Mouse (Mus musculus): ENCODE measurements at regions not wholly inside any gene's neighbourhood (a gene's known extent, or its start where the extent isn't known, plus 50 kb on each side); places are given as distances from the start of the nearest gene placed in this dataset.

DNA sequence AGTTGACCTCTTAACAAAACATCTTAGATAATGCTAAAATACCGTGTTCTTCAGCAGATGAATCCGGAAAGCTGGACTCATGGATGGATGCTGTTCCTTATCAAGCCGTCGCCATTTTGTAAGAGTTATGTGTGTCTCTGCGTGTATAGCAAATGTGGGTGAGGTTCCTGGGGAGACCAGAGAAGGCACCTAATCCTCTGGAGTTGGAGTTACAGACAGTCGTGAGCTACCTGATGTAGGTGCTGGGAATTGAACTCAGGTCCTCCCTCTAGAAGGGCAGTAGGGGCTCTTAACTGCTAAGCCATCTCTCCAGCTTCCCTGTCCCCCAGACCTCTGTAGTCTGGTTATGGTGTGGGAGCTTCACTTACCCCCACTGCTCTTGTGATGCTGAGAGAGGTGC lies 84.4 kb upstream of the Psmd7 start:
- no peaks in the 10 kb centered on the region for H3K27me3 ChIP-seq (ENCODE audit: control insufficient read depth, insufficient read depth, low read length)
- 96% methylated on average over 6 of the region's 6 CpGs for WGBS
- no peak for DNase-seq (ENCODE audit: extremely low read depth, low read depth, low spot score)
- H3K4me1 ChIP-seq (ENCODE audit: control insufficient read depth, insufficient read depth, low read length): no peaks in the 10 kb centered on the region
- H3K27ac ChIP-seq (replicated peaks; ENCODE audit: insufficient read depth, low read depth, low read length): no peak overlapping the region
- no peaks in the 10 kb centered on the region for H3K36me3 ChIP-seq (ENCODE audit: control insufficient read depth, insufficient read depth, low read length)
- H3K9ac ChIP-seq (ENCODE audit: low read depth, low read length): no peak overlapping the region
- H3K79me2 ChIP-seq (ENCODE audit: control insufficient read depth, insufficient read depth, low read length): no peaks in the 10 kb centered on the region
- TF ChIP-seq POLR2A (IDR thresholded peaks at IDR 0.05; ENCODE audit: extremely low read depth, insufficient read depth, low read length) (no peak), CTCF (IDR thresholded peaks at IDR 0.05; ENCODE audit: low read depth, low read length) (no peak)
- no peak overlapping the region for H3K4me3 ChIP-seq (ENCODE audit: insufficient read depth, low read depth, low read length)

DNA sequence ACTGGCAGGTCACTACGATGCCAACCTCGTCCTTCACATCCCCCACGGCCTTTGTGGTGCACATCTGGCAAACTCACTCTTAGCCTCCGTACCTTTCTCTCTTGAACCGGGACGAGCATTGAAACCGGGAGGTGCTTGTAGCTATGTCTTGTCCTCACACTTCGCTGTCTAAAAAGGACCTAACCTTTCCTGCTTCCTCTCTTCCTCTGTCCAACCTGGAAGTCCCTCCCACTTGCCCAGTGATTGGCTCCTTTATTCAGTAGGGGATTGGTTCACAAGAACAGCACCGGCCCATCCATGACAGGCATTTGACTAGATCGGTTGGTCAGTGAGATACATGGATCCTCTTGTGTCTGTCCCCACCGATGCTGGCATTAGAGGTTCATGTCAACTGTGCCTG lies 93.8 kb upstream of the Psmd7 start:
- 93% methylated on average over 11 of the region's 11 CpGs for WGBS
- Histone ChIP-seq H3K9ac (ENCODE audit: low read depth, low read length) (no peak overlapping the region), H3K27me3 (ENCODE audit: control insufficient read depth, insufficient read depth, low read length) (no peaks in the 10 kb centered on the region), H3K79me2 (ENCODE audit: control insufficient read depth, insufficient read depth, low read length) (no peaks in the 10 kb centered on the region), H3K36me3 (ENCODE audit: control insufficient read depth, insufficient read depth, low read length) (no peaks in the 10 kb centered on the region), H3K4me3 (ENCODE audit: insufficient read depth, low read depth, low read length) (no peak overlapping the region), H3K4me1 (ENCODE audit: control insufficient read depth, insufficient read depth, low read length) (peaks cover 2% of the 10 kb centered on the region; the same call in 1 of the 2 replicates), H3K27ac (replicated peaks; ENCODE audit: insufficient read depth, low read depth, low read length) (no peak overlapping the region)
- no peak for DNase-seq (ENCODE audit: extremely low read depth, low read depth, low spot score)
- TF ChIP-seq CTCF (IDR thresholded peaks at IDR 0.05; ENCODE audit: low read depth, low read length) (no peak), POLR2A (IDR thresholded peaks at IDR 0.05; ENCODE audit: extremely low read depth, insufficient read depth, low read length) (no peak)

DNA sequence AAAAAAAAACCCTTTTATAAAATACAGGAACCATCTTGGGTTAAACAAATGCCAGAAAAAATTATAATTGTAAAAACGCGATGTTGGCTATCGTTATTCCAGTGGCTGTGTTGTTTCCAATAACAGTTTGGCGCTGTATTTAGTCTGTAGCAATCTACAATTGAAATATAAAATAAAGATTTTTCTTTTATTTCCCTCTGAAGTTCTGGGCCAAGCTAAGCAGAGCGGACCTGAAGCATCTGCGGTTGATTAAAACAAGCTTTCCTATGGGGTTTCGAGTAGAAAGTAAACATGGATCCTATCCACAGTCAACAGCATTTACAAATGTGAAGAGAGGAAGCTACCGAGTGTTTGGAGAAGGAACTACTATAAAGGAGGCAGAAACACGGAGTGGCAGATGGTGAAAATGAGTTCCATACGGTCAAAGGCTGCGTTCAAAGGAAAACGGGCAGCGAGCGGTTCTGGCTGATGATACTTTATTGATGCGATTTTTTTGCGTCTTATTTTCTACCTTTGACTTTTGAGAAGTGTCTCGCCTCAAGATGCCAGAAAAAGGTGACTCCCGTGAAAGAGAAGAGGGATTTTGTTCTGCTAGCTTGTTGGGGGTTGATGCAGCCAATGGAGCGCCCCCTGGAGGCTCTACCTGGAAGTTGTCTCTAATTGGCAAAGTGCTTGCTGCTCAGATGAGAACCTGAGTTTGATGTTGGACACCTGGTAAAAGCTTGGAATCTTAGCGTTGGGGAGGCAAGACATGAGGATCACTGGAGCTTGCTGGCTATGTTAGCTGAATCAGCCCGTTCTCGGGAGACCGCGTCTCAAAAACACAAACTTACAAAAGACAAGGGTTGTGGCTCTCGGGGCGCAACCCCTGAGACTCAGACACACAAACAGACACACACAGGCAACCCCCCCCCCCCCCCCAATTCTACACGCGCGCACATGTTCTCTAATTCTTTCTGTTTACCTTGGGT lies 96.7 kb upstream of the Psmd7 start:
- Histone ChIP-seq H3K9ac (ENCODE audit: low read depth, low read length) (no peak overlapping the region), H3K4me3 (ENCODE audit: insufficient read depth, low read depth, low read length) (no peak overlapping the region), H3K27ac (replicated peaks; ENCODE audit: insufficient read depth, low read depth, low read length) (no peak overlapping the region), H3K36me3 (ENCODE audit: control insufficient read depth, insufficient read depth, low read length) (no peaks in the 10 kb centered on the region), H3K79me2 (ENCODE audit: control insufficient read depth, insufficient read depth, low read length) (no peaks in the 10 kb centered on the region), H3K4me1 (ENCODE audit: control insufficient read depth, insufficient read depth, low read length) (peaks cover 2% of the 10 kb centered on the region; the same call in 1 of the 2 replicates), H3K27me3 (ENCODE audit: control insufficient read depth, insufficient read depth, low read length) (no peaks in the 10 kb centered on the region)
- TF ChIP-seq POLR2A (IDR thresholded peaks at IDR 0.05; ENCODE audit: extremely low read depth, insufficient read depth, low read length) (no peak), CTCF (IDR thresholded peaks at IDR 0.05; ENCODE audit: low read depth, low read length) (peak; percentile 31; the same call in 1 of the 2 replicates)
- 66% methylated on average over 29 of the region's 29 CpGs for WGBS
- peak; percentile 16 for DNase-seq (ENCODE audit: extremely low read depth, low read depth, low spot score)

DNA sequence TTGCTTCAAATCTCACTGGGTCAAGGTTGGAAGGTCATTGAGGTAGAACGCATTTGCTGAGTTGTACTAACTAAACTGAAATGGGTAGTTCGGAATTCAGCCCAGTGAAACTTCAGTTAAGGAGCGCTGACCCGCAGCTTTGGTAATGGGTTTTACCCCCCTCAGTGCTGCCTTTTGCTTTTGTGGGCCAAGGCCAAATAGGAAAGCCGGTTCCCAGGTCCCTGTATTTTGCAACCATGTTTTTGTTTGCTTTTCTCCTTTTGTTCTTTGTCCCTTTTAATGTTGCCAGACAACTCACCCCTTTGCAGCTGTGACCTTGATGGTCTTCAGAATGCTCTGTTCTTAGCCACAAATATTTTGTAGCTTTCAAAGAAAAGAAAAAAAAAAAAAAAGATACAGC lies 98.7 kb upstream of the Psmd7 start:
- no peak overlapping the region for H3K9ac ChIP-seq (ENCODE audit: low read depth, low read length)
- TF ChIP-seq CTCF (IDR thresholded peaks at IDR 0.05; ENCODE audit: low read depth, low read length): no peak
- TF ChIP-seq POLR2A (IDR thresholded peaks at IDR 0.05; ENCODE audit: extremely low read depth, insufficient read depth, low read length): no peak
- 0 out of 2 replicates have a peak overlapping the region, but pooled peaks have one; percentile 53 for H3K27ac ChIP-seq (replicated peaks; ENCODE audit: insufficient read depth, low read depth, low read length)
- H3K79me2 ChIP-seq (ENCODE audit: control insufficient read depth, insufficient read depth, low read length): no peaks in the 10 kb centered on the region
- H3K36me3 ChIP-seq (ENCODE audit: control insufficient read depth, insufficient read depth, low read length): no peaks in the 10 kb centered on the region
- no peak overlapping the region for H3K4me3 ChIP-seq (ENCODE audit: insufficient read depth, low read depth, low read length)
- WGBS: 19% methylated on average over 5 of the region's 5 CpGs
- DNase-seq (ENCODE audit: extremely low read depth, low read depth, low spot score): peak; percentile 96
- H3K27me3 ChIP-seq (ENCODE audit: control insufficient read depth, insufficient read depth, low read length): no peaks in the 10 kb centered on the region
- peaks cover 2% of the 10 kb centered on the region; the same call in 1 of the 2 replicates for H3K4me1 ChIP-seq (ENCODE audit: control insufficient read depth, insufficient read depth, low read length)

- H3K27ac ChIP-seq (replicated peaks; ENCODE audit: insufficient read depth, low read depth, low read length): 0 out of 2 replicates have a peak overlapping the region, but pooled peaks have one; percentile 10
- no peak for DNase-seq (ENCODE audit: extremely low read depth, low read depth, low spot score)
- H3K4me3 ChIP-seq (ENCODE audit: insufficient read depth, low read depth, low read length): no peak overlapping the region
- WGBS: 93% methylated on average over 9 of the region's 9 CpGs
- H3K36me3 ChIP-seq (ENCODE audit: control insufficient read depth, insufficient read depth, low read length): no peaks in the 10 kb centered on the region
- peaks cover 2% of the 10 kb centered on the region; the same call in 1 of the 2 replicates for H3K4me1 ChIP-seq (ENCODE audit: control insufficient read depth, insufficient read depth, low read length)
- H3K9ac ChIP-seq (ENCODE audit: low read depth, low read length): no peak overlapping the region
- TF ChIP-seq POLR2A (IDR thresholded peaks at IDR 0.05; ENCODE audit: extremely low read depth, insufficient read depth, low read length) (no peak), CTCF (IDR thresholded peaks at IDR 0.05; ENCODE audit: low read depth, low read length) (no peak)
- no peaks in the 10 kb centered on the region for H3K79me2 ChIP-seq (ENCODE audit: control insufficient read depth, insufficient read depth, low read length)
- no peaks in the 10 kb centered on the region for H3K27me3 ChIP-seq (ENCODE audit: control insufficient read depth, insufficient read depth, low read length)
These were observed 99.3 kb upstream of the Psmd7 start for GRCm38 (mm10) chr8:107687529-107687928.

- no peak overlapping the region for H3K9ac ChIP-seq (ENCODE audit: low read depth, low read length)
- WGBS: 95% methylated on average over 10 of the region's 10 CpGs
- H3K79me2 ChIP-seq (ENCODE audit: control insufficient read depth, insufficient read depth, low read length): no peaks in the 10 kb centered on the region
- no peak overlapping the region for H3K4me3 ChIP-seq (ENCODE audit: insufficient read depth, low read depth, low read length)
- no peak overlapping the region for H3K27ac ChIP-seq (replicated peaks; ENCODE audit: insufficient read depth, low read depth, low read length)
- no peak for TF ChIP-seq CTCF (IDR thresholded peaks at IDR 0.05; ENCODE audit: low read depth, low read length)
- no peak for TF ChIP-seq POLR2A (IDR thresholded peaks at IDR 0.05; ENCODE audit: extremely low read depth, insufficient read depth, low read length)
- no peaks in the 10 kb centered on the region for H3K27me3 ChIP-seq (ENCODE audit: control insufficient read depth, insufficient read depth, low read length)
- peaks cover 2% of the 10 kb centered on the region; the same call in 1 of the 2 replicates for H3K4me1 ChIP-seq (ENCODE audit: control insufficient read depth, insufficient read depth, low read length)
- DNase-seq (ENCODE audit: extremely low read depth, low read depth, low spot score): no peak
- H3K36me3 ChIP-seq (ENCODE audit: control insufficient read depth, insufficient read depth, low read length): no peaks in the 10 kb centered on the region
These were observed 100.8 kb upstream of the Psmd7 start for GRCm38 (mm10) chr8:107689020-107689419.
